Mouse (Mus musculus) embryonic facial prominence, embryonic 12.5 days (tissue): ENCODE data around the gene Mtrr. TPM values are rescaled to one million over a fixed set of nuclear protein-coding genes. Genes with fewer than 3 reads are reported as not detected.

Experiments
- ATAC-seq: fragments of 200-750 bp; cut with Nextera tagmentation; 2 replicates; pipeline ENCODE4 v1.8.0; 2017; ENCODE audit not compliant: insufficient number of reproducible peaks, insufficient read depth, low FRiP score, low TSS enrichment
- H3K27ac ChIP-seq: fragments of 300-500 bp; sonication (generic); 2 replicates; pipeline ENCODE4 v1.5.1; 2016; ENCODE audit warnings: mild to moderate bottlenecking
- H3K27me3 ChIP-seq: fragments of 300-500 bp; sonication (generic); 2 replicates; pipeline ENCODE4 v1.6.1; 2016; ENCODE audit warnings: mild to moderate bottlenecking, moderate library complexity
- H3K36me3 ChIP-seq: fragments of 300-500 bp; sonication (generic); 2 replicates; pipeline ENCODE4 v1.6.1; 2016; ENCODE audit warnings: mild to moderate bottlenecking
- H3K4me1 ChIP-seq: fragments of 300-500 bp; sonication (generic); 2 replicates; pipeline ENCODE4 v1.6.1; 2016
- H3K4me2 ChIP-seq: fragments of 300-500 bp; sonication (generic); replicated peaks from 2 replicates; pipeline ENCODE4 v1.6.1; 2016; ENCODE audit warnings: mild to moderate bottlenecking, moderate library complexity
- H3K4me3 ChIP-seq: fragments of 300-500 bp; sonication (generic); 2 replicates; pipeline ENCODE4 v1.5.1; 2016; ENCODE audit warnings: mild to moderate bottlenecking
- H3K9ac ChIP-seq: fragments of 300-500 bp; sonication (generic); 2 replicates; pipeline ENCODE4 v1.6.1; 2016; ENCODE audit warnings: mild to moderate bottlenecking, moderate library complexity
- H3K9me3 ChIP-seq: fragments of 300-500 bp; sonication (generic); 2 replicates; pipeline ENCODE4 v1.6.1; 2016; ENCODE audit warnings: mild to moderate bottlenecking, moderate library complexity
- WGBS: fragments of 180-500 bp; shearing (Covaris S2); methylation state at CpG from one replicate; pipeline ENCODE4 v1.1.7; 2016; 5-methylcytosine and 5-hydroxymethylcytosine counted together
- polyA plus RNA-seq: library from polyadenylated mRNA; unstranded; fragments of >200 nt; fragmentation: Nextera tagmentation; extraction: Ambion mirVana; gene quantifications from 2 replicates; pipeline ENCODE4 v1.2.1, GENCODE M21; 2016

Gene Mtrr
- polyA plus RNA-seq, 1 experiment from 2014 or later: 22.9 TPM

DNA sequence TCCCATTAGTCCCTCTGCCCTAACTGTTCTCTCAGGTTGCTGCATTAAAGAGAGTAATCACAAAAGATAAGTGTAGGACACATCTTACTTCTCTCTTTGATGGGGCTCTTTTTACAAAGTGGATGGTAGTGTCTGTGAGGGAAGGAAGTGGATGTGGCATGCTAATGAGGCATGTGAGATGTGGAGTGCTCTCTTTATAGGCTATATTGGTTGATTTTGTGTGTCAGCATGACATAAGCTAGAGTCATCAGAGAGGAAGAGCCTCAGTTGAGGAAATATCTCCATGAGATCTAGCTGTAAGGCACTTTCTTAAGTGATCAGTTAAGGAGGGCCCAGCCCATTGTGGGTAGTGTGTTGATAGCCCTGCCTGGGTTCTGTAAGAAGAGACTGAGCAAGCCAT is 6.4 kb upstream of the Mtrr start:
- Histone ChIP-seq H3K4me3 (no peak overlapping the region), H3K9me3 (no peaks in the 10 kb centered on the region), H3K36me3 (peaks cover 90% of the 10 kb centered on the region)

DNA sequence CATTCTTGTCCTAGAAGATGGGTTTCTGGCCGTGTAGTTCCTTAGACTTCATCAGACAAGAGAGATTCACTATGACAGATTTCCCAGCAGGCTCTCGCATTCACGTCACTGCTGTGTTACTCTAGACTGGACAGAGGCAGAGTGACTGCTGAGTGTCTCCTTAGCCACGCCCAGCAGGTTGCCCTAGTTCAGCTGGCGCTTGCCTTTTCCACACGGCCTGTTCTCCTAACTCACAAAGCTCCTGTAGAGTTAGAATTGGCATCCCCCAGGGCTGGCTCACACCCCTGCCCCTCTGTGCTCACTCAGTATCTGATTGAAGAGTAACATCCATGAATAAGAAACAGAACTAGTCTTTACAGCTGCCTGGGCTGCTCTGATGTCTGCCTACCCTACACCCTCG is 3.5 kb upstream of the Mtrr start:
- 83% methylated on average over 7 of the region's 7 CpGs for WGBS
- Histone ChIP-seq H3K27ac (no peak overlapping the region), H3K36me3 (peaks cover 65% of the 10 kb centered on the region), H3K4me1 (peaks cover 5% of the 10 kb centered on the region; the same call in 1 of the 2 replicates), H3K9me3 (no peaks in the 10 kb centered on the region), H3K4me3 (no peak overlapping the region), H3K9ac (no peak overlapping the region), H3K27me3 (no peaks in the 10 kb centered on the region), H3K4me2 (no peak overlapping the region)
- no peak for ATAC-seq

More for the DNA sequence above, 6.4 kb upstream of the Mtrr start:
- Histone ChIP-seq H3K4me1 (no peaks in the 10 kb centered on the region), H3K4me2 (no peak overlapping the region), H3K27ac (no peak overlapping the region), H3K9ac (no peak overlapping the region), H3K27me3 (no peaks in the 10 kb centered on the region)
- no peak for ATAC-seq

- WGBS: 91% methylated on average over 11 of the region's 11 CpGs
- H3K4me1 ChIP-seq: peaks cover 5% of the 10 kb centered on the region; the same call in 1 of the 2 replicates
- no peaks in the 10 kb centered on the region for H3K9me3 ChIP-seq
- no peak overlapping the region for H3K4me2 ChIP-seq
- ATAC-seq: no peak
- H3K4me3 ChIP-seq: no peak overlapping the region
- H3K9ac ChIP-seq: no peak overlapping the region
- no peak overlapping the region for H3K27ac ChIP-seq
- H3K27me3 ChIP-seq: no peaks in the 10 kb centered on the region
- H3K36me3 ChIP-seq: peaks cover 53% of the 10 kb centered on the region
Measured at GRCm38 (mm10) chr13:68583961-68584360, 2.0 kb upstream of the Mtrr start.

DNA sequence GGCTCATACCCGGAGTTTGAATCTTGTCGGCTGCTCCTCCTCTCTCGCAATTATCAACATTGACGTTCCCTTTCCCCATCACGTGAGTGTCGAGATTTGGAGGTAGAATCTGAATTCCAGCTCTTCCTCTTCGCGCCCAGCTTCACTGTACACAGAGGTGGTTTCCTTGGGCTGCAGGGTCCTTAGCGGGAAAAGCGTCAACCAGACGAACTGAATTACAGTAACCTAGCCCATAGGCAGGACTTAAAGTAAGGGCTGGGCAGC is 500 bp upstream of the Mtrr start:
- H3K27me3 ChIP-seq: no peaks in the 10 kb centered on the region
- H3K9ac ChIP-seq: peak overlapping the region; percentile 63
- 0% methylated on average over 11 of the region's 11 CpGs for WGBS
- peaks cover 5% of the 10 kb centered on the region; the same call in 1 of the 2 replicates for H3K4me1 ChIP-seq
- peak overlapping the region; percentile 78 for H3K27ac ChIP-seq
- peaks cover 43% of the 10 kb centered on the region for H3K36me3 ChIP-seq
- H3K4me3 ChIP-seq: peak overlapping the region; percentile 61
- H3K9me3 ChIP-seq: no peaks in the 10 kb centered on the region
- ATAC-seq: 0 out of 2 replicates have a peak, but pooled peaks have one; percentile 2
- H3K4me2 ChIP-seq: peak overlapping the region; percentile 83

DNA sequence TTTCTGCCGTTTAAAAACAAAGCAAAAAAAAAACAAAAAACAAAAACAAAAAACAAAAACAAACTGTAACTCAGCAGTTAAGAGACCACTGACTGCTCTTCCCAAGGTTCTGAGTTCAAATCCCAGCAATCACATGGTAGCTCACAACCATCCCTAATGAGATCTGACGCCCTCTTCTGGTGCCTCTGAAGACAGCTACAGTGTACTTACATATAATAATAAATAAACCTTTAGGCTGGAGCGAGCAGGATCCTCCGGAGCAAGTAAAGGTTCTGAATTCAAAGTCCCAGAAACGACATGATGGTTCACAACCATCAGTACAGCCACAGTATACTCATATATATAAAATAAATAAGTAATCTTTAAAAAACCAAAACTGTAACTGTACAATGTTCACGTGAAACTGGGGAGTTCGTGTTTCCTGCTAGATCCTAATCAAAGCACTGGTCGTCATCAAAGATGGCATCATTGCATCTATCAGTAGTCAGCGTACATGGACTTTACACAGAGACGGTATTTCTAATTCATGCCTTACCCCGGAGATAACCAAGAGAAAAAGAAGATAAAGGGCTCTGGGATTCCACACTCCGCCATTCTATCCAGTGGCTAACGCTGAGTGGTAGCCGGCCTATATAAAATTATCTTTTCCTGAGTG is 736 bp downstream of the Mtrr start:
- WGBS: 25% methylated on average over 14 of the region's 14 CpGs
- H3K27ac ChIP-seq: peak overlapping the region; percentile 78

GRCm38 (mm10) chr13:68577945-68578344 is 4.0 kb downstream of the Mtrr start:
- Histone ChIP-seq H3K4me3 (no peak overlapping the region), H3K27me3 (no peaks in the 10 kb centered on the region), H3K36me3 (peaks cover 23% of the 10 kb centered on the region), H3K9me3 (no peaks in the 10 kb centered on the region), H3K27ac (no peak overlapping the region), H3K9ac (no peak overlapping the region), H3K4me1 (peaks cover 3% of the 10 kb centered on the region; the same call in 1 of the 2 replicates), H3K4me2 (no peak overlapping the region)
- WGBS: 92% methylated on average over 7 of the region's 7 CpGs
- no peak for ATAC-seq

More for the DNA sequence above, 736 bp downstream of the Mtrr start:
- no peak for ATAC-seq
- Histone ChIP-seq H3K4me3 (peak overlapping the region; percentile 61), H3K4me1 (peaks cover 5% of the 10 kb centered on the region; the same call in 1 of the 2 replicates), H3K4me2 (peak overlapping the region; percentile 83), H3K9ac (peak overlapping the region; percentile 63), H3K27me3 (no peaks in the 10 kb centered on the region), H3K9me3 (no peaks in the 10 kb centered on the region), H3K36me3 (peaks cover 45% of the 10 kb centered on the region)

DNA sequence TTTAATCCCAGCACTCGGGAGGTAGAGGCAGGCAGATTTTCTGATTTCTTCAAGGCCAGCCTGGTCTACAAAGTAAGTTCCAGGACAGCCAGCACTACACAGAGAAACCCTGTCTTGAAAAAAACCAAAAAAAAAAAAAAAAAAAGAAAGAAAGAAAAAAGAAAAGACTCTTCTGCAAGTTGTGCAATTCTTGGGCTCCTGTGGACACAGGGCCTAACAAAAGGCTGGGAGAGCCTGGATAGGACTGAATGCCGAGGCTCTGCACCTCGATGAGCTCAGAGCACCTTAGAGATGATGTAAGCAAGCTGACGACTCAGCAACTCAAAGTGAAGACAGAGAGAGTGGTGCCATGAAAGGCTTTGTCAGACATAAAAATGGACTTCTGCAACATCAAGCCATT is 7.6 kb downstream of the Mtrr start:
- no peak overlapping the region for H3K4me3 ChIP-seq
- ATAC-seq: no peak
- 84% methylated on average over 4 of the region's 4 CpGs for WGBS
- H3K36me3 ChIP-seq: peaks cover 41% of the 10 kb centered on the region
- no peak overlapping the region for H3K4me2 ChIP-seq
- H3K27me3 ChIP-seq: no peaks in the 10 kb centered on the region
- H3K27ac ChIP-seq: no peak overlapping the region
- H3K4me1 ChIP-seq: no peaks in the 10 kb centered on the region
- no peak overlapping the region for H3K9ac ChIP-seq
- H3K9me3 ChIP-seq: no peaks in the 10 kb centered on the region

DNA sequence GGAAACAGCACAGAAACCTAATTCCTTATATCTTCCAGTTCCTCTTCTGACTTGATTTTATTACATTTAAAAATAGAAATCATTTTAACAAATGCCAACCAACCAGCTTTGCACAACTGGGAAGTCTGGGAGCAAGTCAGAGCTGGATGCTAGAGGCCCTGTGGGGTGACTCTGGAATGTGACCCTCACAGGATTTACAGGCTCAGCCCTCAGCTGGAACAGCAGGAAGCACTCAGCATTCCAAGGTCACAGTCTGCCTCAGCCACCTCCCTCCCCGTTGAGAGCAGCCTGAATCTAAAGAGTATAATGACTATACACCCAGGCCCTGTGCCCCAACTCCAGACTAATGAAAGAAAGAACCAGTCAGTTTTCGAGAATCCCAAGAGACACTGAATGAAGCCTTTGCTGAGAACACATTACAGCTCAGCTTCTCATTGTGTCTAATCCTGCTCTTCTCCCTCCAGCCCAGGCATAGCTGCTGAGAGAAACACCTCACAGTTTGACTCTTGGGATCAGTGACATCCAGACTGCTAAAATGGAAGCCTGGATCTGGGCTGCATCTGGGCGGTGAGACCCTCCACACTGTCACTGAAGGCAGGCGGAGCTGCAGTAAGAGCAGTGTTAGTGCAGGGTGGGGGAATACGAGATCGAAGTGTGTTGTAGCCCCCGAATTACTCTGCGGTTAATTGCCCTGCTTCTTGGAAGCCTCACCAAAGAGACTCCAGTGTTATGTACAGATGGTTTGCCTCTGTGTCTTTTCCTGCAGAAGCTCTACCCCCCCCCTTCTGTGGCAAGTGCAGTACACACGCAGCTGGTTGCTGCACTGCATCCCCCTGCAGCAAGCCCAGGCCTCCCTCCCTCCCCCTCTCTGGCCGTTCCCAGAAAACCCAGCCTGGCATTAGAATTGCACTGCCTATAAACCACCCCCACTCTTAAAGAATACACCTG is 8.7 kb downstream of the Mtrr start:
- no peak overlapping the region for H3K9ac ChIP-seq
- H3K36me3 ChIP-seq: peaks cover 41% of the 10 kb centered on the region
- H3K27ac ChIP-seq: no peak overlapping the region
- no peak overlapping the region for H3K4me3 ChIP-seq
- H3K27me3 ChIP-seq: no peaks in the 10 kb centered on the region
- H3K4me1 ChIP-seq: no peaks in the 10 kb centered on the region
- H3K4me2 ChIP-seq: no peak overlapping the region
- no peaks in the 10 kb centered on the region for H3K9me3 ChIP-seq
- ATAC-seq: peak; percentile 47
- 69% methylated on average over 10 of the region's 10 CpGs for WGBS

- WGBS: 93% methylated on average over 19 of the region's 19 CpGs
Measured at GRCm38 (mm10) chr13:68572247-68572646, 9.7 kb downstream of the Mtrr start.

GRCm38 (mm10) chr13:68569589-68570336 is 12.2 kb downstream of the Mtrr start:
- H3K4me2 ChIP-seq: no peak overlapping the region
- no peak overlapping the region for H3K27ac ChIP-seq
- no peak overlapping the region for H3K9ac ChIP-seq
- H3K27me3 ChIP-seq: no peaks in the 10 kb centered on the region
- WGBS: 71% methylated on average over 17 of the region's 17 CpGs
- H3K9me3 ChIP-seq: no peaks in the 10 kb centered on the region
- no peak overlapping the region for H3K4me3 ChIP-seq
- no peaks in the 10 kb centered on the region for H3K4me1 ChIP-seq
- peaks cover 50% of the 10 kb centered on the region for H3K36me3 ChIP-seq
- no peak for ATAC-seq

More at GRCm38 (mm10) chr13:68572247-68572646, 9.7 kb downstream of the Mtrr start:
- Histone ChIP-seq H3K9ac (no peak overlapping the region), H3K27ac (no peak overlapping the region), H3K4me3 (no peak overlapping the region), H3K27me3 (no peaks in the 10 kb centered on the region), H3K4me2 (no peak overlapping the region), H3K4me1 (no peaks in the 10 kb centered on the region), H3K36me3 (peaks cover 45% of the 10 kb centered on the region), H3K9me3 (no peaks in the 10 kb centered on the region)
- ATAC-seq: no peak

DNA sequence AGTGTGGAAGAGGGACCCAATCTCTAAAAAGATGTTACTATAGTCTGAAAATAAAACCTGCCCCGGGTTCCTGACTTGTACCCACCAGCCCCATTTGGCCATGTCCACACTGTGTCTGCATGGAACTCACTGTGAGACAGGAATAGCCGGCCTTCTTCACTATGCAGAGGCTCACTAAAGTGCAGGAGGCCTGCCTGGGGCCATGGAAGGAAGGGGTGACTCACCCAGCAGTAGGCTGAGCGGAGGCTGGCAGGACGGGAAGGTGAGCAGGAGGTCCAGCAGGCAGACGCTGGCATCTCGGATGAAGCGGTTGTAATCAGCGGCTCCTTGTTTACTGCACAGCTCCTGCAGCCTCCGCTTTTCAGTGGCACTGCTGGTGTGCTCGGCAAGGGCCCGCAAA is 13.4 kb downstream of the Mtrr start:
- no peak for ATAC-seq
- peaks cover 62% of the 10 kb centered on the region for H3K36me3 ChIP-seq
- H3K4me2 ChIP-seq: no peak overlapping the region
- no peaks in the 10 kb centered on the region for H3K27me3 ChIP-seq
- no peak overlapping the region for H3K9ac ChIP-seq
- WGBS: 92% methylated on average over 11 of the region's 11 CpGs
- H3K4me3 ChIP-seq: no peak overlapping the region
- no peaks in the 10 kb centered on the region for H3K9me3 ChIP-seq
- H3K27ac ChIP-seq: no peak overlapping the region
- no peaks in the 10 kb centered on the region for H3K4me1 ChIP-seq
